In genomic region chr7:30453766-30454165, GRCm38 (mm10) we compare ENCODE assay signal across 9 mouse cellular contexts. TPM values are rescaled to one million over a fixed set of nuclear protein-coding genes. Genes with fewer than 3 reads are reported as not detected.
DNase-seq lines count a peak whose midpoint lies in the region; ATAC-seq and TF ChIP-seq lines count a peak whose summit lies in the region.
"Had no signal": no experiment of that assay in that cellular context is flagged by ENCODE, and none has a peak within 500 bp of the region (broad histone marks: within the 10 kb centered on the region; RNA-seq: fewer than 3 reads in every experiment).

No protein-coding gene starts in this region.

- no peak overlapping the region for H3K27ac ChIP-seq in kidney, adult 2 months (ENCODE audit: insufficient read depth, low read depth, low read length)
- H3K27ac ChIP-seq in stomach, postnatal 0 days (replicated peaks) = no peak overlapping the region

- DNase-seq in heart, adult 11 months = peak; percentile 76
- no peak for DNase-seq in heart, postnatal 10 days
- peak; percentile 43 for DNase-seq in c-Kit-positive CD71-negative TER-119-negative erythroid progenitor cells, embryonic 14.5 days (ENCODE audit: low read depth)
- DNase-seq in kidney, adult 2 months = peak; percentile 62
- DNase-seq in lung, postnatal 14 days = peak; percentile 41
- peak; percentile 89 for DNase-seq in stomach, postnatal 0 days (ENCODE audit: low spot score)
- no peak for DNase-seq in adipocyte (ENCODE audit: low spot score)
- DNase-seq in gastrocnemius, postnatal 10 days = no peak

- TF ChIP-seq CTCF in kidney, adult 2 months (conservative IDR thresholded peaks at IDR 0.05; ENCODE audit: insufficient read depth, insufficient read length, low read depth, low read length) = no peak
- TF ChIP-seq CTCF in stomach, postnatal 0 days (IDR thresholded peaks at IDR 0.05; ENCODE audit: low read depth) = no peak

- WGBS in kidney, adult 2 months = 2% methylated on average over 25 of the region's 25 CpGs
- 1% methylated on average over 25 of the region's 25 CpGs for WGBS in stomach, postnatal 0 days

- no peaks in the 10 kb centered on the region for H3K36me3 ChIP-seq in kidney, adult 2 months (ENCODE audit: control insufficient read depth, insufficient read depth, low read length)
- no peaks in the 10 kb centered on the region for H3K36me3 ChIP-seq in stomach, postnatal 0 days (ENCODE audit: control insufficient read depth, insufficient read depth, low read length)

- H3K27me3 ChIP-seq in kidney, adult 2 months (replicated peaks; ENCODE audit: control insufficient read depth, insufficient read depth, low read length) = peaks cover 2% of the 10 kb centered on the region; the same call in 1 of the 2 replicates
- peaks cover 18% of the 10 kb centered on the region for H3K27me3 ChIP-seq in stomach, postnatal 0 days (ENCODE audit: control insufficient read depth, insufficient read depth, low read length)

- H3K9me3 ChIP-seq in stomach, postnatal 0 days (ENCODE audit: control insufficient read depth, low read length) = no peaks in the 10 kb centered on the region

- no peaks in the 10 kb centered on the region for H3K4me1 ChIP-seq in kidney, adult 2 months (ENCODE audit: control insufficient read depth, insufficient read depth, low read length)
- 0 out of 2 replicates have a peak, but pooled peaks cover 2% of the 10 kb centered on the region for H3K4me1 ChIP-seq in stomach, postnatal 0 days (replicated peaks; ENCODE audit: control insufficient read depth, insufficient read depth)

- peak; percentile 79 for ATAC-seq in stomach, postnatal 0 days (ENCODE audit: low FRiP score, low TSS enrichment)

- intact Hi-C loops in heart, postnatal 10 days (cut with DNase I) = no loop called here

- 0 out of 2 replicates have a peak overlapping the region, but pooled peaks have one; percentile 13 for H3K9ac ChIP-seq in stomach, postnatal 0 days (ENCODE audit: low read length)

- peak overlapping the region; percentile 11; the same call in 1 of the 2 replicates for H3K4me2 ChIP-seq in stomach, postnatal 0 days (replicated peaks; ENCODE audit: low read depth)

- no peak for TF ChIP-seq POLR2A in kidney, adult 2 months (IDR thresholded peaks at IDR 0.05; ENCODE audit: low read depth, low read length)

- H3K4me3 ChIP-seq in kidney, adult 2 months (ENCODE audit: insufficient read depth, low read depth, low read length) = no peak overlapping the region
- no peak overlapping the region for H3K4me3 ChIP-seq in stomach, postnatal 0 days (ENCODE audit: low read depth, low read length)

- no peak for TF ChIP-seq EP300 in stomach, postnatal 0 days (optimal IDR thresholded peaks at IDR 0.05)

RNA-seq across cellular contexts. Expression of gene Kirrel2, which starts 3.7 kb away (rescaled TPM):
- under 1 TPM; 0.07 to 0.17 TPM for total RNA-seq in heart, postnatal 10 days (2021)
- polyA plus RNA-seq in kidney, adult 2 months (2012; rRNA removed) = 0.30 and 0.33 TPM in 2 replicates
- polyA plus RNA-seq in stomach, postnatal 0 days (2015; fragmentation: Nextera tagmentation; extraction: Ambion mirVana) = 0.18 TPM in 2 replicates
- total RNA-seq in gastrocnemius, postnatal 10 days (2021) = not detected

RNA-seq across cellular contexts. Expression of gene Nphs1, which starts 4.3 kb away (rescaled TPM):
- total RNA-seq in heart, postnatal 10 days (2021) = not detected
- polyA plus RNA-seq in kidney, adult 2 months (2012; rRNA removed) = 39.9 and 41.1 TPM in 2 replicates
- polyA plus RNA-seq in stomach, postnatal 0 days (2015; fragmentation: Nextera tagmentation; extraction: Ambion mirVana) = 0.16 and 0.25 TPM in 2 replicates
- total RNA-seq in gastrocnemius, postnatal 10 days (2021) = not detected
- polyA plus RNA-seq: heart, embryonic 16.5 days had no signal

RNA-seq across cellular contexts. Expression of gene Aplp1, which starts 8.4 kb away (rescaled TPM):
- 1 to 10 TPM; 4.1 to 6.2 TPM for total RNA-seq in heart, postnatal 10 days (2021)
- polyA plus RNA-seq in kidney, adult 2 months (2012; rRNA removed) = 13.0 and 14.2 TPM in 2 replicates
- 21.7 and 24.1 TPM in 2 replicates for polyA plus RNA-seq in stomach, postnatal 0 days (2015; fragmentation: Nextera tagmentation; extraction: Ambion mirVana)
- 1 to 10 TPM; 3.3 to 4.4 TPM for total RNA-seq in gastrocnemius, postnatal 10 days (2021)

RNA-seq across cellular contexts. Expression of gene Nfkbid, which starts 32.2 kb away (rescaled TPM):
- under 1 TPM; 0.29 to 0.45 TPM for total RNA-seq in heart, postnatal 10 days (2021)
- 1.8 and 3.1 TPM in 2 replicates for polyA plus RNA-seq in kidney, adult 2 months (2012; rRNA removed)
- polyA plus RNA-seq in stomach, postnatal 0 days (2015; fragmentation: Nextera tagmentation; extraction: Ambion mirVana) = 1.1 TPM in 2 replicates
- total RNA-seq in gastrocnemius, postnatal 10 days (2021) = under 1 TPM; 0.14 to 0.45 TPM

RNA-seq across cellular contexts. Expression of gene Hcst, which starts 34.1 kb away (rescaled TPM):
- 1 to 10 TPM in 1 of 2 experiments, under 1 TPM in 1; 0.92 to 1.8 TPM for total RNA-seq in heart, postnatal 10 days (2021)
- polyA plus RNA-seq in kidney, adult 2 months (2012; rRNA removed) = 3.7 and 12.0 TPM in 2 replicates
- 3.2 and 3.7 TPM in 2 replicates for polyA plus RNA-seq in stomach, postnatal 0 days (2015; fragmentation: Nextera tagmentation; extraction: Ambion mirVana)
- under 1 TPM; 0.66 to 0.72 TPM for total RNA-seq in gastrocnemius, postnatal 10 days (2021)

Comparison
In these comparisons a context has a peak if more than half of its experiments do, and no peak if none do; other contexts are left out.
1. DNase-seq: peak in heart, adult 11 months (single experiment), c-Kit-positive CD71-negative TER-119-negative erythroid progenitor cells, embryonic 14.5 days (single experiment), kidney, adult 2 months (single experiment), lung, postnatal 14 days (single experiment) and stomach, postnatal 0 days (single experiment); none in heart, postnatal 10 days (0 of 2), adipocyte (single experiment) and gastrocnemius, postnatal 10 days (single experiment).